In the genomic region with DNA sequence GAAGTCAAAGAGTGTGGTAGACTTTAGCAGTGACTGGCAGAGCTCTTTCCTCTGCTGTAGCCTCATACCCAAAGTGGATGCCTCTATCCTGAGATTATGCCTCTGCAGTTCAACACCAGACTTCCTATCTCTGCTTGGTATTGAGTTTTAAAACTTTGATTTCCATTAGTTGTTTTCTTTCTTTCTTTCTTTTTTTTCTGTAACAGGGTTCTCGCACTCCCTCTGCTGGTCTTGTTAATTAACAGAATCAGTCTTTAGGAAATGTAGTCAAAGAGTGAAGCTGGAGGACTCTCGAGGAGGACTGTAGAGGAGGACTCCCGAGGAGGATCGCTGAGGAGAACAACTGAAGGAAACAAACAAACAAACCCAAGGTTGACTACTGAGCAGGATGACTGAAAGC, we compare ENCODE assay signal across 13 mouse cellular contexts. TPM values are rescaled to one million over a fixed set of nuclear protein-coding genes. Genes with fewer than 3 reads are reported as not detected.
DNase-seq lines count a peak whose midpoint lies in the region; ATAC-seq and TF ChIP-seq lines count a peak whose summit lies in the region.
"Had no signal": no experiment of that assay in that cellular context is flagged by ENCODE, and none has a peak within 500 bp of the region (broad histone marks: within the 10 kb centered on the region; RNA-seq: fewer than 3 reads in every experiment).

No protein-coding gene starts in this region.

- no peak overlapping the region for H3K4me2 ChIP-seq in kidney, embryonic 15.5 days
- H3K4me2 ChIP-seq: embryonic facial prominence, embryonic 15.5 days; limb, embryonic 13.5 days had no signal

- H3K27ac ChIP-seq in kidney, embryonic 15.5 days, result no peak overlapping the region
- H3K27ac ChIP-seq in MEL (ENCODE audit: control insufficient read depth, low read depth, low read length), result no peak overlapping the region
- H3K27ac ChIP-seq: embryonic facial prominence, embryonic 15.5 days; limb, embryonic 13.5 days had no signal

- ATAC-seq in frontal cortex, adult (ENCODE audit: low TSS enrichment), result peak; percentile 80; the same call in 1 of the 2 replicates
- ATAC-seq in kidney, embryonic 15.5 days (replicated peaks; ENCODE audit: low FRiP score), result no peak

- no peak for TF ChIP-seq EP300 in MEL (IDR thresholded peaks at IDR 0.05; ENCODE audit: low read depth in 1 of 2, low read length in 2 of 2)

- TF ChIP-seq POLR2A in MEL (IDR thresholded peaks at IDR 0.05; ENCODE audit: control insufficient read depth in 1 of 2, insufficient read depth in 1 of 2, low read depth in 1 of 2, low read length in 2 of 2, poor library complexity in 1 of 2), result no peak

- TF ChIP-seq CTCF in MEL (IDR thresholded peaks at IDR 0.05 in 2 of 3, conservative IDR thresholded peaks at IDR 0.05 in 1 of 3; ENCODE audit: control insufficient read depth in 1 of 3, insufficient read depth in 1 of 3, low read depth in 2 of 3, low read length in 3 of 3, poor library complexity in 1 of 3, severe bottlenecking in 1 of 3), result peak in 1 of 3 experiments; percentile 24; a peak in 1 of 6 replicates

- no peak overlapping the region for H3K9ac ChIP-seq in kidney, embryonic 15.5 days
- H3K9ac ChIP-seq in MEL (ENCODE audit: control insufficient read depth, low read depth, low read length, poor library complexity, severe bottlenecking), result no peak overlapping the region
- H3K9ac ChIP-seq: embryonic facial prominence, embryonic 15.5 days; limb, embryonic 13.5 days had no signal

- WGBS in kidney, embryonic 15.5 days, result 67% methylated on average over 4 of the region's 4 CpGs

- DNase-seq in frontal cortex, postnatal 36 days (ENCODE audit: low spot score in 2 of 2), result no peak
- DNase-seq in kidney, postnatal 36 days, result peak; percentile 16 to 30
- DNase-seq in 3T3-L1 (ENCODE audit: low read depth, low spot score) (peak; percentile 54), MEL (ENCODE audit: low read depth, low spot score) (no peak)
- no peak for DNase-seq in thymus, postnatal 25 days
- DNase-seq in cerebellum, adult 11 months, result no peak
- DNase-seq: cerebellum, adult 18-20 months; gastrocnemius, postnatal 14 days had no signal

- TF ChIP-seq RAD21 in MEL (IDR thresholded peaks at IDR 0.05; ENCODE audit: low read depth, low read length), result peak; percentile 21

- H3K4me3 ChIP-seq in kidney, embryonic 15.5 days (replicated peaks), result no peak overlapping the region
- no peak overlapping the region for H3K4me3 ChIP-seq in MEL (ENCODE audit: control insufficient read depth in 1 of 2, insufficient read depth in 1 of 2, low read depth in 2 of 2, low read length in 2 of 2)
- H3K4me3 ChIP-seq: embryonic facial prominence, embryonic 15.5 days; limb, embryonic 13.5 days had no signal

- H3K36me3 ChIP-seq in kidney, embryonic 15.5 days, result no peaks in the 10 kb centered on the region
- no peaks in the 10 kb centered on the region for H3K36me3 ChIP-seq in MEL (ENCODE audit: control insufficient read depth in 1 of 2, insufficient read depth in 2 of 2, low read length in 2 of 2)
- H3K36me3 ChIP-seq: embryonic facial prominence, embryonic 15.5 days; limb, embryonic 13.5 days had no signal

- no peaks in the 10 kb centered on the region for H3K9me3 ChIP-seq in kidney, embryonic 15.5 days (replicated peaks)
- H3K9me3 ChIP-seq in MEL (replicated peaks; ENCODE audit: insufficient read depth, low read length), result no peaks in the 10 kb centered on the region
- H3K9me3 ChIP-seq: embryonic facial prominence, embryonic 15.5 days had no signal

- H3K4me1 ChIP-seq in kidney, embryonic 15.5 days, result peaks cover 6% of the 10 kb centered on the region; the same call in 1 of the 2 replicates
- H3K4me1 ChIP-seq in MEL (ENCODE audit: control insufficient read depth in 1 of 2, insufficient read depth in 2 of 2, low read length in 2 of 2), result no peaks in the 10 kb centered on the region
- H3K4me1 ChIP-seq: embryonic facial prominence, embryonic 15.5 days; limb, embryonic 13.5 days had no signal

- no peaks in the 10 kb centered on the region for H3K27me3 ChIP-seq in kidney, embryonic 15.5 days
- H3K27me3 ChIP-seq in MEL (ENCODE audit: control insufficient read depth in 1 of 2, insufficient read depth in 2 of 2, low read length in 2 of 2), result no peaks in the 10 kb centered on the region
- H3K27me3 ChIP-seq: embryonic facial prominence, embryonic 15.5 days had no signal

- no peaks in the 10 kb centered on the region for H3K79me2 ChIP-seq in MEL (ENCODE audit: control insufficient read depth, insufficient read depth, low read length, poor library complexity)

TF ChIP-seq in MEL, 35 proteins besides CTCF, POLR2A, EP300 and RAD21:
- TF ChIP-seq KAT2A (conservative IDR thresholded peaks at IDR 0.05; ENCODE audit: low read depth, low read length) (no peak), SMC3 (IDR thresholded peaks at IDR 0.05; ENCODE audit: low read depth, low read length) (peak; percentile 23; the same call in 1 of the 2 replicates)

RNA-seq across cellular contexts. Expression of a gene that starts 40.6 kb away (rescaled TPM):
- polyA plus RNA-seq in kidney, embryonic 15.5 days (2015; fragmentation: Nextera tagmentation; extraction: Ambion mirVana), result 85.5 and 94.3 TPM in 2 replicates
- total RNA-seq in MEL (2012; rRNA removed), result 3.1 and 5.2 TPM in 2 replicates
- 1 to 10 TPM in 1 of 2 experiments, not detected in 1; 9.8 TPM for polyA plus RNA-seq in MEL (2012; ENCODE audit: insufficient read depth in 1 of 2, insufficient read length in 2 of 2, low read depth in 1 of 2, low replicate concordance in 2 of 2, missing spikeins in 1 of 2)
- total RNA-seq: megakaryocyte progenitor cell, adult 5-6 weeks had no signal

Comparison
In these comparisons a context has a peak if more than half of its experiments do, and no peak if none do; other contexts are left out.
1. DNase-seq: peak in kidney, postnatal 36 days (2 of 2) and 3T3-L1 (single experiment); none in frontal cortex, postnatal 36 days (0 of 2), MEL (single experiment), thymus, postnatal 25 days (single experiment) and cerebellum, adult 11 months (single experiment).